Mouse (Mus musculus): ENCODE results near the gene Tinagl1.

Gene Tinagl1

GRCm38 (mm10) chr4:130175072-130175711 is at the start of gene Tinagl1:
Tinagl1 (minus strand) TSS chr4:130175122.
- no peak for DNase-seq (ENCODE audit: low spot score in 2 of 2)

GRCm38 (mm10) chr4:130224071-130224470 is 49.1 kb upstream of the Tinagl1 start:
- no peak for DNase-seq (ENCODE audit: low spot score in 2 of 2)

GRCm38 (mm10) chr4:130222179-130222578 is 47.3 kb upstream of the Tinagl1 start, which contains the start of gene Gm853:
Gm853 (minus strand) TSS chr4:130222401.
- DNase-seq (ENCODE audit: low spot score in 2 of 2): no peak

- no peak for DNase-seq (ENCODE audit: low spot score in 2 of 2)
Observed at GRCm38 (mm10) chr4:130220176-130220575, 45.3 kb upstream of the Tinagl1 start.

GRCm38 (mm10) chr4:130215392-130215791 is 40.5 kb upstream of the Tinagl1 start:
- DNase-seq (ENCODE audit: low spot score in 2 of 2): no peak

- no peak for DNase-seq (ENCODE audit: low spot score in 2 of 2)
Observed at GRCm38 (mm10) chr4:130213857-130214256, 38.9 kb upstream of the Tinagl1 start.

- DNase-seq (ENCODE audit: low spot score in 2 of 2): no peak
Observed at GRCm38 (mm10) chr4:130213197-130213596, 38.3 kb upstream of the Tinagl1 start.

- DNase-seq (ENCODE audit: low spot score in 2 of 2): no peak
Observed at GRCm38 (mm10) chr4:130212421-130212820, 37.5 kb upstream of the Tinagl1 start.

GRCm38 (mm10) chr4:130211870-130212269 is 36.9 kb upstream of the Tinagl1 start:
- DNase-seq (ENCODE audit: low spot score in 2 of 2): no peak

- peak; percentile 42 to 85 for DNase-seq (ENCODE audit: low spot score in 2 of 2)
Observed at GRCm38 (mm10) chr4:130198694-130199670, 24.1 kb upstream of the Tinagl1 start.

GRCm38 (mm10) chr4:130196542-130196941 is 21.6 kb upstream of the Tinagl1 start:
- DNase-seq (ENCODE audit: low spot score in 2 of 2): no peak

GRCm38 (mm10) chr4:130195924-130196323 is 21.0 kb upstream of the Tinagl1 start:
- no peak for DNase-seq (ENCODE audit: low spot score in 2 of 2)

GRCm38 (mm10) chr4:130192266-130192665 is 17.3 kb upstream of the Tinagl1 start:
- DNase-seq (ENCODE audit: low spot score in 2 of 2): no peak

GRCm38 (mm10) chr4:130189606-130190005 is 14.7 kb upstream of the Tinagl1 start:
- no peak for DNase-seq (ENCODE audit: low spot score in 2 of 2)

GRCm38 (mm10) chr4:130188806-130189297 is 13.9 kb upstream of the Tinagl1 start:
- DNase-seq (ENCODE audit: low spot score in 2 of 2): peak; percentile 54 to 83

- no peak for DNase-seq (ENCODE audit: low spot score in 2 of 2)
Observed at GRCm38 (mm10) chr4:130186891-130187290, 12.0 kb upstream of the Tinagl1 start.

GRCm38 (mm10) chr4:130186450-130186849 is 11.5 kb upstream of the Tinagl1 start:
- no peak for DNase-seq (ENCODE audit: low spot score in 2 of 2)

- no peak for DNase-seq (ENCODE audit: low spot score in 2 of 2)
Observed at GRCm38 (mm10) chr4:130183879-130184278, 9.0 kb upstream of the Tinagl1 start.

GRCm38 (mm10) chr4:130183023-130183422 is 8.1 kb upstream of the Tinagl1 start:
- no peak for DNase-seq (ENCODE audit: low spot score in 2 of 2)

- DNase-seq (ENCODE audit: low spot score in 2 of 2): no peak
Observed at GRCm38 (mm10) chr4:130181886-130182285, 7.0 kb upstream of the Tinagl1 start.

- no peak for DNase-seq (ENCODE audit: low spot score in 2 of 2)
Observed at GRCm38 (mm10) chr4:130180909-130181602, 6.1 kb upstream of the Tinagl1 start.

GRCm38 (mm10) chr4:130179876-130180275 is 5.0 kb upstream of the Tinagl1 start:
- DNase-seq (ENCODE audit: low spot score in 2 of 2): no peak
